Mouse (Mus musculus): ENCODE measurements around the gene Cisd1.

DNA sequence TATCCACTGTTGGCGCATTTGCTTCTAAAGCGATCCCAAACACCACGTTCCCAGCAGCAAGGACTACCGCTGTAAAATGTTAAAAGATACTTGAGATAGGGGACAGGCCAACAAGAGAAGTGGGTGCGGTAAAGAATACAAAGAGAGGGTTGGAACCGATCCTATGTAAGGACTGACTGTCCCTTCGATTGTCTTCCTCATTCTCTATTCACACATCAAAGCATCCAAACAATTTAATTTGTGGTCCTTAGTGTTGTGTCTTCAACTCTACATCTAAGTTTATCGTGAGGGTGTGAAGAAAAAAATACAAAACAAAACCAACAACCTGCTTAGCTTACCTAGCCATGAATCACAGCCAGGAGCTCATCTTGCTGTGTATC lies 60.6 kb downstream of the Cisd1 start:
- TF ChIP-seq POLR2A (IDR thresholded peaks at IDR 0.05; ENCODE audit: low read depth, low read length) (no peak), CTCF (IDR thresholded peaks at IDR 0.05; ENCODE audit: extremely low read depth, insufficient read depth, insufficient read length, insufficient replicate concordance) (no peak)
